Mouse (Mus musculus) lung, adult 2 months (tissue): ENCODE measurements around the gene Lmntd2.

ENCODE experiments used
- CTCF ChIP-seq: fragments of 200-500 bp; IDR thresholded peaks from 2 replicates; pipeline ENCODE4 v1.5.1; 2011; ENCODE audit warnings: mild to moderate bottlenecking, low read length, control low read depth; ENCODE audit not compliant: insufficient read depth
- POLR2A ChIP-seq: fragments of 200-500 bp; IDR thresholded peaks from 2 replicates; pipeline ENCODE4 v1.6.1; 2011; ENCODE audit warnings: low read depth, mild to moderate bottlenecking, control low read depth, low read length, borderline replicate concordance; ENCODE audit errors: extremely low read depth

GRCm38 (mm10) chr7:141191796-141192685, 21.8 kb downstream of the Lmntd2 start:
- TF ChIP-seq CTCF = no peak
- TF ChIP-seq POLR2A = no peak
